Mouse (Mus musculus) C2C12 (cell line): ENCODE results near the gene Ribc2.

ENCODE experiments used
- CEBPB ChIP-seq: IDR thresholded peaks from one replicate; pipeline ENCODE4 v1.6.1; 2011; ENCODE audit warnings: low read depth, mild to moderate bottlenecking, control low read depth, moderate library complexity
- CTCF ChIP-seq: IDR thresholded peaks from one replicate; pipeline ENCODE4 v1.5.1; 2011; ENCODE audit not compliant: control insufficient read depth, insufficient read depth, insufficient read length
- FOSL1 ChIP-seq: IDR thresholded peaks from one replicate; pipeline ENCODE4 v1.8.0; 2011; ENCODE audit warnings: mild to moderate bottlenecking, low read length; ENCODE audit not compliant: poor library complexity, insufficient read depth, severe bottlenecking
- MAX ChIP-seq: IDR thresholded peaks from one replicate; pipeline ENCODE4 v1.6.1; 2011; ENCODE audit warnings: mild to moderate bottlenecking, control low read depth
- MYOG ChIP-seq: IDR thresholded peaks from one replicate; pipeline ENCODE4 v1.6.1; 2011; ENCODE audit not compliant: control insufficient read depth, insufficient read length; ENCODE audit errors: extremely low read depth

DNA sequence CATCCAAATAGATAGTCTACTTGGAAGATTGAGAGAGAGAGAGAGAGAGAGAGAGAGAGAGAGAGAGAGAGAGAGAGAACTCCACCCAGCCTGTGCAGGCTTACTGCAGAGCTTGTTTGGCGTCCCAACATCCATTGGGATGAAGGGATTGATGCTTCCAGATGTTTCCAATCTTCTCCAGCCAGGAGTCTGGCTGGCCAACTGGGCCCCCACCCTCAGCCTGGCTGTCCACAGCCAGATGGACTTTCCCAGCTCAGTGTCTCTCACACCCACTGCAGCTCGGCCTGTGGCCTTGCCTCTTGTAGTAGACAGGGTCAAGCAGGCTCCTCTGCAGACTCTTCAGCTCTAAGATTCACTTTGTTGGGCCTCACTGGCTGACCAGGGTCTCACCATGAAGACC, 40.2 kb downstream of the Ribc2 start:
- TF ChIP-seq CTCF (no peak), MYOG (no peak), CEBPB (no peak), FOSL1 (no peak), MAX (no peak)
